Mouse (Mus musculus) ovary, postnatal 14 days (tissue): ENCODE measurements around the gene Cand2.

Experiments
- DNase-seq: peaks from one replicate; pipeline ENCODE4 v3.0.0; 2022; ENCODE audit warnings: low spot score

The Cand2 gene

DNA sequence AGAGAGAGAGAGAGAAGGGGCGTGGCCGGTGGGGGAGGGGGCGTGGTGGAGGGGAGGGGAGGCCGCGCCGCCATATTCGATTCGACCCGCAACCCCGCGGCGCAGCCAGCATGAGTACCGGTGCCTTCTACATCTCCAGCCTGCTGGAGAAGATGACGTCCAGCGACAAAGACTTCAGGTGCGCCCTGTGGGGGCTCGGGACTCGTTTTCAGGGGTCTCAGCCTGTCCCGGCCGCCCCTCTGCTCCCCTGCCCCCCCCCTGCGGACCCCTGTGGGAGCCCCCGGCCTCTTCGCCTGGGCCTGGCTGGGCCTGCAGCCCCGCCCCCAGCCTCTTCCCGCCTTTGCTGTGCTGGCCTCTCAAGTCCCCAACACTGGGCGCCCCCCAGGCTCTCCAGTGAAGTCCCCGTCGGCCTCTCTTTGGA, at the start of gene Cand2:
Cand2 (plus strand) TSS at position 38 of the 421 bp plus-strand sequence.
- DNase-seq = no peak

DNA sequence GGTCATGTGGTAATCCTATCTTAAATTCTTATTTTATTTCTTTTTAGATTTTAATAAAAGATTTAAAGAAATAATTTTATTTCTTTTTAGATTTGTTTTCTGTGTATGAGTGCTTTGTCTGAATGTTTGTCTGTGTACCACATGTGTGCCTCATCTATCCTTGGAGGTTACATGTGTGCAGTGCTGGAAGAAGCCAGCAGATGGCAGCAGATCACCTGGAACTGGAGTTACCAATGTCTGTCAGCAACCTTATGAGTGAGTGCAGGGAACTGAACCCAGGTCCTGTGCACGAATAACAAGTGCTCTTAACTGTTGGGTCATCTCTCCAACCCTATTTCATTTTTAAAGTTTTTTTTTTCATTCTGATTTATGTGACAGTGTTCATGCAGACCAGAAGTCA, 47.2 kb upstream of the Cand2 start:
- DNase-seq = peak; percentile 31

DNA sequence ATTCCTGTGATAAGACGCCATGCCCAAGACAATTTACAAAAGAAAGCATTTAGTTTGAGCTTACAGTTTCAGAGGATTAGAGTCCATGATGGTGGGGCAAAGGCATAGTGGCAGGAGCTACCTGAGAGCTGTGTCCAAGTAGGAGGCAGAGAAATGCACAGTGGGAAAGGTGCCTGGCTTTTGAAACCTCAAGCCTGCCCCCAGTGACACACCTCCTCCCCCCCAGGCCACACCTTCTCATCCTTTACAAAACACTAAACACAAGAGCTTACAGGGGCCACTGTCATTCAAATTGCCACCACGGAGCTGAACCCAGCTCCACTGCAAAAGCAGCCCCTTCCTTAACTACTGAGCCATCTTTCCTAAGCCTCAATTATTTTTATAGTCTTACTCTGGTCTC, 46.8 kb upstream of the Cand2 start:
- no peak for DNase-seq

DNA sequence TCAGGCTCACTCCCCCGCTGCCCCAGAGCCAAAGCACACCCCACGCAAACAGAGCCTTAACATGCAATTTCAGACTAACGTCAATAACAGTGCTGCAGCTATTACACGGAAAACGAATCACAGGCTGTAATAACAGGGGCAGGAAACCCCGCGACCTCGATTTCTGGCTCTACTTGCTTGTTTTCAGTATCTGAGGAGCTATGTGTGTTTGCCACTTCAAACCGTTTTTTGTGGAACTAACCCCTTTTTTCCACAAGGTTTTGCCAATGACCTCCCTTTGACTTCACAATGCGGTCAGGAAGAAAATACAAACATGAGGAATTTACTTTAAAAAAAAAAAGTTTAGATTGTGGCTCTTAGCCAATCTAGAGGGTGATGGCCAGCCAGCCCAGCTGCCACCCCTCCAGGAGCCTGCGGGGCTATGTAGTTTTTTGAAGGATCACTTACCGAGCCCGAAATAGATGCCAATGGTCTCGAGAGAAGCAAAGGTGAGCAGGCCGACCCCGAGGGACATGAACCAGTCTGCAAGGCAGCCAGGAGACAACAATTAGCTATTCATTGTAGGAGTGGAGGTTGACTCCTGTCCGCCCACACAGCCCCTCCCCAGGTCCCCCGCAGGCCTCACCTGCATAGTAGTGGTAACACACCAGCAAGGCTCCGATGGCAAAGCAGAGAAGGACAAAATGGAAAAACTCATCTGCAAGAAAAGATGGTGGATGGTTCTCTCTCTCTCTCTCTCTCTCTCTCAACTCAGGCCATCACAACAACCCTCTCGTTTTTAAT, 43.6 kb upstream of the Cand2 start:
- DNase-seq = no peak

DNA sequence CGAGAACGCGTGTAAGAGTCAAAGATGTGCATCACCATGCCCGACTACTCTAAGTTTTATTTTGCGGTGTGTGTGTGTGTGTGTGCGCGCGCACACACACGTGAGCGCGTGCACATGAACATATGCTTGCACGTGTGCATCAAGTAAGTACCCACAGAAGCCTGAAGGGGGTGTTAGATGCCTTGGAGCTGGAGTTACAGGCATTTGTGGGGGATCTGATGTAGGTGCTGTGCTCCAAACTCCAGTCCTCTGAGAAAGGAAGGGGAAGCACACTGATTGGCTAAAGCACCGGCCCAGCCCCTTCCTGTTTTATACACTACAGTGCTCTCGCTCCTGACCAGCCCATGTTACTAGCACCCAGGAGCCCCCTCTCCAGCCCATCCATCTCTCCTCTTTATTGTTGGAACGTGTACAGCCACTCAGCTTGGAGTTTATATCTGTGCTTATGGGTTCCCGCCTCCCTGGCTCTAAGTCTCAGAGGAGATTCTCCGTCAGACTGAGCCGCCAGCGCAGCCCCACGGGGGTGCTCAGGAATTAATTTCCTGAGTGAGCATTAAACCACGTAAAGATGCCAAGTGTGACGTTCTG, 41.9 kb upstream of the Cand2 start:
- no peak for DNase-seq

DNA sequence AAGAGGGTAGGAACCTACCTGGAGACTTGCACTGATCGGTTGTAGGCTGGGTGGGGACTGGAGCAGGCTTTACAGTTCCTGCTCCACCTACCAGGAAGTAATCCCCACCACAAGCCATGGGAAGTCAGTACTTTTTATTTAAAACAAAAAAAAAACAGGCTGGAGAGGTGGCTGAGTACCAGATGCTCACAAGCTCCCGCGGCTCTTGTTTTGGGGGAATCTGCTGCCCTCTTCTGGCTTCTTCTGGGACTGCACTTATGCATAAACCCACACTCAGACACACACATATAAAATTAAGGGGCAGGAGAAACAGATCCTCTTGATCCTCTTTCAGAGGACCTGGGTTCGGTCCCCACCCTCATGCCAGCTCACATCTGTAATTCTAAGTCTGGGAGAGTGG, 39.4 kb upstream of the Cand2 start:
- no peak for DNase-seq

DNA sequence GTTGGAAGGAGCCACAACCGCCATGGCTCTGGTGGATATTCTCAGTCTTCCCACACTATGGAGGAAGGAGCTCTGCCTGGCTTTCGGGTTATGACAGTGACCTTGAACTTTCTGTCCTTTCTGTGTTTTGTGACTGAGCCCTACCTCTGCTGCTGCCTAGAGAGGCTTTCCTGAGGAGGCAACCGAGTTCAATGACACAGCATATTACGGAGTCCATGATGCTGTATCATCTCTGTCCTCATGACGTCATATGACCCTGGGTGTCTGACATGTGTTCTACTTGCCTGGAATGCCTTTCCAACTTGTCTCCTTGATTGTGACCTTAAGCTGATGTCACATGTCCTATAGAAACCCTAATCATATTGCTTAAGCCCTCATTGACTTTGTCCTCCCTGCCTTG, 35.3 kb upstream of the Cand2 start:
- no peak for DNase-seq

DNA sequence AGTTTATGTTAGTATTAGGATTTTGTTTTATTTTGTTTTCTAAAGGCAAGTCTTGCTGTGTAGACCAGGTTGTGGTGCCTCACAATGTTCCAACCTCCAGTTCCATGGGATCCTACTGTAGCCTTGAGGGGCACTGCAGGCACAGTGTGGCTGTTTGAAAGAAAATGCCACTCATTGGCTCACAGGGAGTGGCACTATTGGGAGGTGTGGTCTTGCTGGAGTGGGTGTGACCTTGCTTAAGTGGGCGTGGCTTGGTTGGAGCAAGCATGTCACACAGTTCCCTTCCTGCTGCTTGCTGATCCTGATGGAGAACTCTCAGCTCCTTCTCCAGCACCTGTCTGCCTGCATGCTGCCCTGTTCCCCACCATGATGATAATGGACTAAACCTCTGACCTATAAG, 30.8 kb upstream of the Cand2 start:
- DNase-seq = no peak

DNA sequence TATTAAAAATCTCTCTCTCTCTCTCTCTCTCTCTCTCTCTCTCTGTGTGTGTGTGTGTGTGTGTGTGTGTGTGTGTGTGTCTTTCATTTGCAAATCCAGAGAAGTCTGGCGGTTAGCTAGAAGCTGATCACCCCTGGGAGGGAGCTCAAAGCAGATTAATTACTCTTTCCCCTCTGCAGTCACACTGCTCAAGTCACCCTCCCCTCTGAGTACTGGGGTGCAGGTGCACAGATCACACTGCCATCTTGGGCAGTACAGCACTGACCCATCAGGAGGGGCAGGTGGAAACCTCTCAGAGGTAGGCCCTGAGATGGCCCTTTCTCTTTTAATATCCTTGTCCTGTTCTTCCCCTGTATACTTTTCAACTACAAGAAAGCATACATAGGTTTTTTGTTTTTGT, 28.0 kb upstream of the Cand2 start:
- no peak for DNase-seq

DNA sequence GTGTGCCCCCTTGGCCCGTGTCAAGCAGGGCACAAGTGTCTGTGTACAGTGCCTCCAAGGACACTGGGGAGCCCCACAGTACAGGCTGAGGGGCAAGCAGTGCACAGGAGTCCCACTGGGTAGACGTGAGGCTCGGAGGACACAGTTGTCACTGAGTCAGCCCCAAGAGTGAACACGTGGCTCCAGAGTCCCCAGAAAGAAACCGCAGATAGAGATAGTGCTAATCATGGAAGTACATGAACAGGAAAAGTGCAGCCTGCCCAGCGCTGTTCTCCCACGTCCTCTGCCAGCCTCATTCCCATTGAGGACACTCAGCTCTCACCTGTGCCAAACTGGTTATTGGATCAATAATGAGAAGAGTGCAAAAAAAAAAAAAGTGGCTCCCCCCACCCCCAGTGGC, 18.8 kb upstream of the Cand2 start:
- DNase-seq = no peak

DNA sequence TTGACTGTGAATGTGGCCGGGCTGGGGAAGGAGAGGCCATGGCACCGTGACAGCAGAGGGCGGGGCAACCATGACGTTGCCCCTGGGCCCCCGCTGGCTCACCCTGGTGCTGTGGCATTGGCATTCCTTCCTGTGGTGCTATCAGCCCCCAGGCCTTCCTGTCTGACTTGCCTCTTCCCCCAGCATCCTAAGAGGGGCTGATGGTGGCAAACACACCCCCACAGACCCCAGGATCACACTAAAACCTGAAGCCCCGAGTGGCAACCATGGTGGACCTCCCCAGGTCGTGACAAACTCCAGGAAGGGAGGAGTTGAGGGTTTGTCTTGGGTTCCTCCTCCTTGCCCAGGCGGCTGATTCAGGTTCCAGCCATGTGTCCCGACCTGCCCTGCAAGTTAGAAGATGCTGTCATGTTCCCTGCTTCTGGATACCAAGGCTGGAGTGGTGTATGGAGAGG, 15.3 kb upstream of the Cand2 start:
- no peak for DNase-seq

DNA sequence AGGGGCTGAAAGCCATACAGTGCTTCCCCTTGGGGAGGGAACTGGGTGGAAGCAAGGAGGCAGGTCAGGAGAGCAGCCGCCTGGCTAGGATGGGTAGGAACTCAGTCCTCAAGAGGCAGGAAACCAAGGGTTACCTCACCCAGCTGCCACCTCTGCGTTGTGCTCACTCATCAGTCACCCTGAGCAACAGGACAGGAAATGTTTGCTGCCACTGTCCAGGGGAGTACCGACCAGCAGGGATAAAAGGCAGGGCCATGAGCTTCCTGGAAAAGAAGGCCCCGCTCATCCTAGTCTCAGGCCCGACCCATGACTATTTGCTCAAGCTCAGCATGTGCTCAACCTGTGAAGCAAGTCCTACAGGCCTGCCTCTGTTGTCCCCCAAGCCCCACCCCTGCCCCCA, 14.9 kb upstream of the Cand2 start:
- no peak for DNase-seq

DNA sequence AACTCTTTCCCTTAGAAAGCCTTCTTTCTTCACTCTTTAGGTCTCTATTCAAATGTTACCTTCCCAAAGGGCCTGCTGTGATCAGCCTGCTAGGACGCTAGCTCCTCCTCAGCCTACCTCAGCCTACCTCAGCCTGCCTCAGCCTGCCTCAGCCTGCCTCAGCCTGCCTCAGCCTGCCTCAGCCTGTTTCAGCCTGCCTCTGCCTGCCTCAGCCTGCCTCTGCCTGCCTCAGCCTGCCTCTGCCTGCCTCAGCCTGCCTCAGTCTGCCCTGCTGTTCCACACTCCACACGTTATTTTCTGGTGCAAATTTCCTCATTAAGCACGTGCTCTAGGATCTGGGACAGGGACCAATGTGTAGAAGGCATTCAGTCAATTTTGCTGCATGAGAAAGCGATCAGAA, 14.2 kb upstream of the Cand2 start:
- no peak for DNase-seq

DNA sequence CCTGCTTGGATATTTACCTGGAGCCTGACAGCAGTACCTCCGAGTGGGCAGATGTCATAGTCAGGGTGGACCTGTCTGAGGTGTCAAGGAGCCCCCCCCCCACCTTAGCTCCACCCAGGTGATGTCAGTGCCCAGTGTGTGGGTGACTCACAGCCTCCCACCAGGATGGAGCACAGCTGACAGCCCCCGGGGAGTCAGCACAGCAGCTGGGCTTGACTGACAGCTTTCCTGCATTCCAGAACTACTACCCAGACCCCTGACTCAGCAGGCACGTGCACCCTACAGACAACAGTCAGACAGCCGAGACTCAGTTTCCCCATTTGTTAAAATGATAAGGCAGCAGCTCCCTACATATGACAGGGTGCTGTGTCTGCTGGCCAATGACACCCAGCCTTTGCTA, 13.4 kb upstream of the Cand2 start:
- DNase-seq = no peak

DNA sequence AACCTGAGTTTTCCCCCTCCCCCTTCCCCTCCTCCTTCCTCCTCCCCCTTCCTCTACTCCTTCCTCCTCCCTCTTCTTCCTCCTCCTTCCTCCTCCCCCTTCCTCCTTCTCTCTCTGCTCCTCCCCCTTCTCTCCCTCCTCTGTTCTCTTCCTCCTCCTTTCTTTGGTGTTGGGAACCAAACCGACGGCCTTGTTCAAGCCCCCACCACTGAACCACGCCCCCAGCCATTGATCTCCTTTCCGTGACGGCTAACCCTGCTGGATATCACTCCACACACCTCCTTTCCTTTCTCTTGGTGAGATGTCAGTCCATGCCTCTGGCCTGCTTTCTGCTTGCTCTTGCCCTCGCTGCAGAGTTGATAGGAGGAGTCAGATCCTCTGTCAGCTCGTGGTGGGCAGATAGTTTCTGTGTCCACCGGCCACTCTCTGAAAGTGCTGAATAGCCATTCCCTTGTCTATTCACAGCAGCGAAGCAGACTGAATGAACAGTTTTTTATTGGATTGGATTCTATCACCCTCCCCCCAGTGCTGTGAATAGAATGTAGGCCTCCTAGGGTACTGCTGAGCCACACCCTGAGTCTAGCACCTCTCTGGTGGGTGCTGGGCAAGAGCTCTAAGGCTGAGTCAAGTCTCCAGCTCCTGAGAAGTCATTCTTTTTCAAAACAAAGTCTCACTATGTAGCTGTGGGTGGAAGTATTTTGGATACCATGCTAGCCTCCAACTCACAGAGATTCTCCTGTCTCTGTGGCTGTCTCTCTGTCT, 12.2 kb upstream of the Cand2 start, which contains the start of gene Tmem40:
Tmem40 (minus strand) TSS at position 416 of the 762 bp plus-strand sequence.
- DNase-seq = no peak

DNA sequence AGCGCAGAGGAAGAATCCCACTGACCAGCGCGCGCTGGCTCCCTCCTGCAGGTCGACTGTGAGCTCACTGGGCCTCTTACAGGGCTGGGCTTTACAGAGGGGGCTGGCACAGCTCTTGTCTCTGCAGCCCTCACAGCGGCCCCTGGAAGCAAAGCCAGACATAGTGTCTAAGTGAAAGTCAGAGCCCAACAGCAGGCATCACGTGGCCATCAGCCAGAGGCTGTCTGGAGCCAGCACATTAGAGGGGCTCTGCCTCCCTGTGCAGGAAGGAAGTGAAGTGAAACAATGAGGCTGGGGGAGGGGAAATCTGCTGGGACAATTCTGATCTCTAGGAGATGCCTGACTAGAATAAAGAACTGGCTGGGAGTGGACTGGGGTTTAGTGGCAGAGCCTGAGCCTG, 10.2 kb upstream of the Cand2 start:
- DNase-seq = peak; percentile 52

DNA sequence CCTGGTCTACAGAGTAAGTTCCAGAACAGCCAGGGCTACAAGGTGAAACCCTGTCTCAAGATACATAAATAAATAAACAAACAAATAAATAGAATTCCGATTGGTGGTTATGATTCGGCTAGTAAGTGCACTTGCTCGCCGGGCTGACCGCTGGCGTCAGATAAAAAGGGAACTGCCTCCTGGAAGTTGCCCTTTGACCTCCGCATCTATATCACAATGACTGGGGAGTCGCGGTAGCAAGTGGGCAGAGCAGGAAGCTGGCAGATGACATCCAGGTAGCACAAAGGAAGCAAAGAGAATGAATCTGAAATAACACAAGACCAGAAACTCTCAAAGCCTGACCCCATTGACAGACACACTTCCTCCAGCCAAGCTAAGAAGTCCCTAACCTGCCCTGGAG, 7.0 kb upstream of the Cand2 start:
- no peak for DNase-seq

DNA sequence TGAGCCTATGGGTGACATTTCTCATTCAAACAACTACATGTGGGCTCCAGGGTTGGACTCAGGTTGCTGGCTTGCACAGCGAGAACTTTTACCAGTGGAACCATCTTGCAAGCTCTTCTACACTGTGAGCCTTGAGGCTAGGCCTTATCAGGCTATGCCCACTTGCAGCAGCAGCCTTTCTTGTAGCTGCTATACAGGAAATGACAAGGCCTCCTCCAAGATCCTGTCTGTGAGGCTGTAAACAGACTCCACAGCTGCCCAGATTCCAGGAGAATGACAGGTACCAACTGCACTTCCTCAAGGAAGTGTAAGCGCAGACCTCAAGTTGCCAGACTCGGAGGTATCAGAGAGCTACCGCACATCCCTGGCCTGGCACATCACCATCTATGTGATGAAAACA, 6.1 kb upstream of the Cand2 start:
- DNase-seq = no peak

DNA sequence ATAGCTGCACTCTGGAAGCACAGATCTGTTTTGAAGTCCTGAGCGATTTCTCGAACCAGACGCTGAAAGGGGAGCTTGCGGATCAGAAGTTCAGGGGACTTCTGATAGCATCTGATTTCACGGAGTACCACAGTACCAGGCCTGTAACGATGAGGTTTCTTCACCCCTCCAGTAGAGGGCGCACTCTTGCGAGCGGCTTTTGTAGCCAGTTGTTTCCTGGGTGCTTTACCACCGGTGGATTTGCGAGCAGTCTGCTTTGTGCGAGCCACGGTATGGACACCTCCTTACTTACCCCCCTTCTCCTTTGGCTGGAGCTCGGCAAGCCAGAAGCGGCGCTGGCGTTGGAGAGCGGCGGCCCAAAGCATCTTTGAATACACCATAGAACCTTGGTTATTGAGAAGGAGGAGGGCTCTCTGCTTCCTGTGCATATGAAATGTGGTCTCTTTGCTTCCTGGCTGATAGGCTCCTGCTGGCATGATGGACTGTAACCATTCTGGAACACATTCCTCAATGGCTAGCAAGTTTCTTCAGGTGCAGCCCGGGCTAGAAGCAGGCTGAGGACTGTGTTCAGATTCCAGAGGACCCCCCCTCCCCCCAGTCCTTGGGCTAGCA, 4.2 kb upstream of the Cand2 start:
- no peak for DNase-seq

DNA sequence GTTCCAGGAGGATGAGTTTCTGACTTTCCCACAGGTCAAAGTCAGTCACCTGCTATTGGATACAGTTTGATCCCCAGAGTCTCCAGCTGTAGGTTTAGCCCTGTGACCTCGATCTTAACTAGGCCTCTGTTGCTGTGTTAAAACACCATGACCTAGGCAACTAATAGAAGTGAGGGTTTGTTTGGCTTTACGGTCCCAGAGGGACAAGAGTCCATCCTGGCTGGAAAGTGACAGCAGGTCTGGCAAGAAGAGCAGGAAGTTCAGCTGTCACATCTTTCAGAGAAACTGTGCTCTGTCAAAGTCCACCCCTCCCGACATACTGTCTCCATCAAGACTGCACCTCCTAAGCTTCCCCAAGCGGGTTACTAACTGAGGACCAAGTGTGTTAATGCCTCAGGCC, 3.5 kb upstream of the Cand2 start:
- no peak for DNase-seq

DNA sequence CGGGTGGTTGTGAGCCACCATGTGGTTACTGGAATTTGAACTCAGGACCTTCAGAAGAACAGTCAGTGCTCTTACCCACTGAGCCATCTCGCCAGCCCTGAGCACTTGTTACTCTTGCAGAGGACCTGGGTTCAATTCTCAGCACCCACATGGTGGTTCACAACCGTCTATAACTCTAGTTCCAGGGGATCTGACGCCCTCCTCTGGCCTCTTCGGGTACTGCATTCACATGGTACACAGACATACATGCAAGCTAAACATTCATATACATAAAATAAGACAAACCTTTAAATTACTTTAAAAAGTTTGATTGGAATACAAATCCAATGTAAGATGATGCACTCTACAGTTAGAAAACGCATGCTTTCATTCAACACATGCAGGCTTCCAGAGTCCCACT, 2.1 kb upstream of the Cand2 start:
- no peak for DNase-seq

DNA sequence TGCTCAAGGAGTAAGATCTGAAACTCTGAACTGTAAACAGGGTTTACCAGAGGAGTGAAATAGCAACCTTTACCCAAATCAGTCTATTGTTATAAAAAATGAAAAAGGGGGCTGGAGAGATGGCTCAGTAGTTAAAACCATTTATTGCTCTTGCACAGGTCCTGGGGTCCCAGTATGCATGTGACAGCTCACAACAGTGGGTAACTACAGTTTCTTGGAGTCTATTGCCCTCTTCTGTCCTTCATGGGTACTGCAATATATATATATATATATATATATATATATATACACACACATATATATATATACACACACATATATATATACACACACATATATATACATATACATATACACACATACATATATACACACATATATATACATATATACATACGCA, 1.7 kb upstream of the Cand2 start:
- DNase-seq = no peak

DNA sequence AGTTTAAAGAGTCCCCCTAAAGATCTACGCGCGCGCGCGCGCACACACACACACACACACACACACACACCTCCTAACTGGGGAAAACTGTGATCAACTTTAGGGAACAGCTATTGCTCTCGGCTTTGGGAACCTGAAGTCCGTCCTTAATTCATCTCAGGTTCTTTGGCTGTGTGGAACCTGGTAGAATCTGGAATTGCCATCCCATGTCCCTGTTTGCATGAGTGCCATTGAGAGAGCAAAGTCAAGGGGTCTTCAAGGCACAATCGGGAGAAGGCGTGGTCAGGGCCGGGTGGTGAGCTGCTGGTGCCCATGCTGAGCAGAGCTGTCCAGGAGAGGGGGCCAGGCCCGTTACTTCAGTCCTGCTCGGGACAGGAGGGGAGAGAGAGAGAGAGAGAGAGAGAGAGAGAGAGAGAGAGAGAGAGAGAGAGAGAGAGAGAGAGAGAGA, 348 bp upstream of the Cand2 start:
- no peak for DNase-seq
